Mouse (Mus musculus): ENCODE results near the gene Tgfbr1. TPM values are rescaled to one million over a fixed set of nuclear protein-coding genes. Genes with fewer than 3 reads are reported as not detected.
"Not testable (repeated sequence)": the region's sequence is repeated elsewhere in the genome, so short reads cannot be mapped to it uniquely, and the experiment has no call there.

Gene Tgfbr1
- polyA plus RNA-seq, 1 experiment from 2014 or later, result 62.5 TPM

DNA sequence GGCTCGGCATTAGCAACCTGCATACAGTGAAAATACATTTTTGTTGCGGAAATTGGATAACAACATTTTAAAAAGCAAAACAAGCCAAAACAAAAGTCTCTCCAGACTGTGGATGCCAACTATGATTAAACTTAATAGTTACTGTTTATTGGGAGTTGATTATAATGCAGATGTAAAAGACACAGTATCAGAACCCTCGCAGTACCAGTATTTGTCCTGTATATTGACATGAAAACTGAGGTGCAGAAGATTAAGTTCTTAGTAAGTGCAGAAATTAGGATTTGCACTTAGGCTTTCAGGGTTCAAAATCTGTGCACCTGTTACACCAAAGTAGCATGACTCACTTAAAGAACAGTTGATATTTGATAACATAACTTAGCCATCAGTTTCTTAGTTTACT lies 1.3 kb downstream of the Tgfbr1 start:
- Histone ChIP-seq H3K4me1 (ENCODE audit: control insufficient read depth, insufficient read depth, low read length) (peaks cover 15% of the 10 kb centered on the region), H3K27ac (ENCODE audit: low read depth, low read length) (no peak overlapping the region), H3K9me3 (ENCODE audit: control insufficient read depth, low read length) (no peaks in the 10 kb centered on the region), H3K4me2 (replicated peaks; ENCODE audit: low read depth, low read length) (peak overlapping the region; percentile 71), H3K9ac (ENCODE audit: low read depth, low read length) (peak overlapping the region; percentile 82), H3K36me3 (ENCODE audit: control insufficient read depth, insufficient read depth, low read length) (no peaks in the 10 kb centered on the region), H3K4me3 (ENCODE audit: low read length) (peak overlapping the region; percentile 75), H3K27me3 (ENCODE audit: control insufficient read depth, insufficient read depth, low read length) (no peaks in the 10 kb centered on the region)
- 48% methylated on average over 3 of the region's 3 CpGs for WGBS
- ATAC-seq (ENCODE audit: low FRiP score, low TSS enrichment), result no peak

- H3K36me3 ChIP-seq (ENCODE audit: control insufficient read depth, insufficient read depth, low read length), result no peaks in the 10 kb centered on the region
- H3K4me1 ChIP-seq (ENCODE audit: control insufficient read depth, insufficient read depth, low read length), result peaks cover 22% of the 10 kb centered on the region
- H3K4me2 ChIP-seq (replicated peaks; ENCODE audit: low read depth, low read length), result no peak overlapping the region
- no peak overlapping the region for H3K4me3 ChIP-seq (ENCODE audit: low read length)
- no peak overlapping the region for H3K9ac ChIP-seq (ENCODE audit: low read depth, low read length)
- H3K9me3 ChIP-seq (ENCODE audit: control insufficient read depth, low read length), result 0 out of 2 replicates have a peak, but pooled peaks cover 4% of the 10 kb centered on the region
- no peak for ATAC-seq (ENCODE audit: low FRiP score, low TSS enrichment)
- H3K27ac ChIP-seq (ENCODE audit: low read depth, low read length), result no peak overlapping the region
- WGBS, result 97% methylated on average over 2 of the region's 2 CpGs
- no peaks in the 10 kb centered on the region for H3K27me3 ChIP-seq (ENCODE audit: control insufficient read depth, insufficient read depth, low read length)
Observed at GRCm38 (mm10) chr4:47362662-47363061, 9.6 kb downstream of the Tgfbr1 start.

GRCm38 (mm10) chr4:47363134-47363533 lies 10.1 kb downstream of the Tgfbr1 start:
- 65% methylated on average over 3 of the region's 3 CpGs for WGBS
- Histone ChIP-seq H3K27ac (ENCODE audit: low read depth, low read length) (no peak overlapping the region), H3K4me2 (replicated peaks; ENCODE audit: low read depth, low read length) (no peak overlapping the region), H3K9ac (ENCODE audit: low read depth, low read length) (no peak overlapping the region), H3K36me3 (ENCODE audit: control insufficient read depth, insufficient read depth, low read length) (no peaks in the 10 kb centered on the region), H3K4me1 (ENCODE audit: control insufficient read depth, insufficient read depth, low read length) (peaks cover 22% of the 10 kb centered on the region), H3K4me3 (ENCODE audit: low read length) (no peak overlapping the region), H3K27me3 (ENCODE audit: control insufficient read depth, insufficient read depth, low read length) (no peaks in the 10 kb centered on the region), H3K9me3 (ENCODE audit: control insufficient read depth, low read length) (0 out of 2 replicates have a peak, but pooled peaks cover 4% of the 10 kb centered on the region)
- ATAC-seq (ENCODE audit: low FRiP score, low TSS enrichment), result no peak

- 74% methylated on average over 2 of the region's 2 CpGs for WGBS
- Histone ChIP-seq H3K4me1 (ENCODE audit: control insufficient read depth, insufficient read depth, low read length) (no peaks in the 10 kb centered on the region), H3K27ac (ENCODE audit: low read depth, low read length) (no peak overlapping the region), H3K9me3 (ENCODE audit: control insufficient read depth, low read length) (0 out of 2 replicates have a peak, but pooled peaks cover 4% of the 10 kb centered on the region), H3K4me3 (ENCODE audit: low read length) (no peak overlapping the region), H3K27me3 (ENCODE audit: control insufficient read depth, insufficient read depth, low read length) (no peaks in the 10 kb centered on the region), H3K9ac (ENCODE audit: low read depth, low read length) (no peak overlapping the region), H3K36me3 (ENCODE audit: control insufficient read depth, insufficient read depth, low read length) (no peaks in the 10 kb centered on the region), H3K4me2 (replicated peaks; ENCODE audit: low read depth, low read length) (no peak overlapping the region)
- ATAC-seq (ENCODE audit: low FRiP score, low TSS enrichment), result no peak
Observed at GRCm38 (mm10) chr4:47368717-47369116, 15.7 kb downstream of the Tgfbr1 start.

DNA sequence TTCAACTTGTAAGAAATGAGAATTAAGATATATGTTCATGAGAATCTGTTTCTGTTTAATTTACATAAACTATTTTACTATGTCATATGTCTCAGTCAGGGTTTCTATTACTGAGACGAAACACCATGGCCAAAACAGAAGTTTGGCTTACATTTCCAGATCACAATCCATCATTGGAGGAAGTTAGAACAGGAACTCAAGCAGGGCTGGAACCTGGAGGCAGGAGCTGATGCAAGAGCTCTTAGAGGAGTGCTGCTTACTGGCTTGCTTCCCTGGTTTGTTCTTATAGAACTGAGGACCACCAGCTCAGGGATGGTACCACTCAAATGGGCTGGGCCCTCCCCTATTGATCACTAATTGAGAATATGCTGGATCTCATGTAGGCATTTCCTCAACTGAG lies 25.7 kb downstream of the Tgfbr1 start:
- WGBS, result 54% methylated on average over 1 of the region's 1 CpGs
- Histone ChIP-seq H3K27ac (ENCODE audit: low read depth, low read length) (no peak overlapping the region), H3K9me3 (ENCODE audit: control insufficient read depth, low read length) (no peaks in the 10 kb centered on the region), H3K27me3 (ENCODE audit: control insufficient read depth, insufficient read depth, low read length) (no peaks in the 10 kb centered on the region), H3K36me3 (ENCODE audit: control insufficient read depth, insufficient read depth, low read length) (no peaks in the 10 kb centered on the region), H3K9ac (ENCODE audit: low read depth, low read length) (no peak overlapping the region), H3K4me2 (replicated peaks; ENCODE audit: low read depth, low read length) (no peak overlapping the region), H3K4me1 (ENCODE audit: control insufficient read depth, insufficient read depth, low read length) (no peaks in the 10 kb centered on the region), H3K4me3 (ENCODE audit: low read length) (no peak overlapping the region)
- no peak for ATAC-seq (ENCODE audit: low FRiP score, low TSS enrichment)

DNA sequence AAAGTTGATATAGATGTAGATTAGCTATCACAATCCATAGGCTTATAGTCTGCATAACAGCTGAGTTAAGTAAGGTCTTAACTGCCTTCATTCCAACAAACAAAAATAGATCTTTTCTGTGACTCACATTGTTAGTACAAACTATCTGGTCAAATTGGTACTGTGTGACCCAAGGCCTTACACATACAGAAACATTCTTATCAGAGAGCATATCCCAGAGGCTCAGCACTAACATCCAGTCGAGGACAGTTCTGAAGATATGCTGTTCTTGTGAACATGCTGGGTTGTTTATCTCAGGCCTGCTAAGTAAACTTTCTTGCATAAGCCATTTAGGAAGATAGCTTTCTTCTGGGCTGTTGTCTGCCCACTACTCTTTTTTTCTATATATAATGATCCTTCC lies 29.4 kb downstream of the Tgfbr1 start:
- Histone ChIP-seq H3K4me3 (ENCODE audit: low read length) (no peak overlapping the region), H3K4me1 (ENCODE audit: control insufficient read depth, insufficient read depth, low read length) (no peaks in the 10 kb centered on the region), H3K4me2 (replicated peaks; ENCODE audit: low read depth, low read length) (no peak overlapping the region), H3K36me3 (ENCODE audit: control insufficient read depth, insufficient read depth, low read length) (peaks cover 7% of the 10 kb centered on the region; the same call in 1 of the 2 replicates), H3K27me3 (ENCODE audit: control insufficient read depth, insufficient read depth, low read length) (no peaks in the 10 kb centered on the region), H3K27ac (ENCODE audit: low read depth, low read length) (no peak overlapping the region), H3K9ac (ENCODE audit: low read depth, low read length) (no peak overlapping the region), H3K9me3 (ENCODE audit: control insufficient read depth, low read length) (no peaks in the 10 kb centered on the region)
- WGBS, result 88% methylated on average over 1 of the region's 1 CpGs
- no peak for ATAC-seq (ENCODE audit: low FRiP score, low TSS enrichment)

DNA sequence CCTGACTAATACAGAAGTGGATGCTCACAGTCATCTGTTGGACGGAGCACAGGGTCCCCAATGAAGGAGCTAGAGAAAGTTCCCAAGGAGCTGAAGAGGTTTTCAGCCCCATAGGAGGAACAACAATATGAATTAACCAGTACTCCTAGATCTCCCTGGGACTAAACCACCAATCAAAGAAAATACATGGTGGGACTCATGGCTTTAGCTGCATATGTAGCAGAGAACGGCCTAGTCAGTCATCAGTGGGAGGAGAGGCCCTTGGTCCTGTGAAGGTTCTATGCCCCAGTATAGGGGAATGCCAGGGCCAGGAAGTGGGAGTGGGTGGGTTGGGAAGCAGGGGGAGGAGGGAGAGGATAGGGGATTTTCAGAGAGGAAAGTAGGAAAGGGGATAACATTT lies 38.9 kb downstream of the Tgfbr1 start:
- 94% methylated on average over 2 of the region's 2 CpGs for WGBS

GRCm38 (mm10) chr4:47396251-47396650 lies 43.2 kb downstream of the Tgfbr1 start:
- no peak overlapping the region for H3K4me3 ChIP-seq (ENCODE audit: low read length)
- no peaks in the 10 kb centered on the region for H3K9me3 ChIP-seq (ENCODE audit: control insufficient read depth, low read length)
- no peaks in the 10 kb centered on the region for H3K4me1 ChIP-seq (ENCODE audit: control insufficient read depth, insufficient read depth, low read length)
- no peak overlapping the region for H3K9ac ChIP-seq (ENCODE audit: low read depth, low read length)
- WGBS, result 91% methylated on average over 7 of the region's 7 CpGs
- H3K4me2 ChIP-seq (replicated peaks; ENCODE audit: low read depth, low read length), result no peak overlapping the region
- H3K27ac ChIP-seq (ENCODE audit: low read depth, low read length), result no peak overlapping the region
- H3K27me3 ChIP-seq (ENCODE audit: control insufficient read depth, insufficient read depth, low read length), result no peaks in the 10 kb centered on the region
- ATAC-seq (ENCODE audit: low FRiP score, low TSS enrichment), result no peak
- peaks cover 41% of the 10 kb centered on the region for H3K36me3 ChIP-seq (ENCODE audit: control insufficient read depth, insufficient read depth, low read length)

More for the DNA sequence above, 38.9 kb downstream of the Tgfbr1 start:
- H3K36me3 ChIP-seq (ENCODE audit: control insufficient read depth, insufficient read depth, low read length), result peaks cover 19% of the 10 kb centered on the region
- ATAC-seq (ENCODE audit: low FRiP score, low TSS enrichment); H3K9ac ChIP-seq (ENCODE audit: low read depth, low read length); H3K27ac ChIP-seq (ENCODE audit: low read depth, low read length); H3K4me2 ChIP-seq (replicated peaks; ENCODE audit: low read depth, low read length); H3K27me3 ChIP-seq (ENCODE audit: control insufficient read depth, insufficient read depth, low read length); H3K4me3 ChIP-seq (ENCODE audit: low read length); H3K9me3 ChIP-seq (ENCODE audit: control insufficient read depth, low read length); H3K4me1 ChIP-seq (ENCODE audit: control insufficient read depth, insufficient read depth, low read length): not testable (repeated sequence)

DNA sequence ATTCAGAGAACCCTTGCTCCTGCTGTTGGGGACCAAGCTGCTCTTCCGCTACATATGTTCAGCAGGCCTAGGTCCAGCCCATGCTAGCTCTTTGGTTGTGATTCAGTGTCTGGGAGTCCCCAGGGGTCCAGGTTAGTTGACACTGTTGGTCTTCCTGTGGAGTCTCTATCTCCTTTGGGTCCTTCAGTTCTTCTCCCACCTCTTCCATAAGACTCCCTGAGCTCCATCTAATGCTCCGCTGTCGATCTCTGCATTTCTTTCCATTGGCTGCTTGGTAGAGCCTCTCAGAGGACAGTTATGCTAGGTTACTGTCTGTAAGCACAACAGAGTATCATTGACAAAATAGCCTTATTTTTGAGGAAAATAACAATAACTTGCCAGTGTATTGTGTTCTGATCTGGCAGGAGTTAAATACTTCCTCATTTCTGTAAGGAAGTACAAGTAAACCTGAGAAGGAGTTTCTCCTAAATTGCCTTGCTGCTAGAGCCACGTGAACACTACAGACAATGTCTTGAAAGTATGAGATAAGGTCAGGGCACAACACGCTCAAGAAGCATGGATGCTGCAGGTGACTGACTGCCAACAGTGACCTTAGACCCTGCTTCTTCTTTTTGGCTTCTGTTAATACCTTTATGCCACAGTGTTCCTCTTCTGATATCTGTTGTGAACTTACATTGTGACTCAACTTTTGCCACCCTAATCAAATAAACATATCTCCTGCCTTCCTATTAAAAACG lies 45.1 kb downstream of the Tgfbr1 start:
- Histone ChIP-seq H3K4me1 (ENCODE audit: control insufficient read depth, insufficient read depth, low read length) (no peaks in the 10 kb centered on the region), H3K36me3 (ENCODE audit: control insufficient read depth, insufficient read depth, low read length) (peaks cover 53% of the 10 kb centered on the region), H3K9me3 (ENCODE audit: control insufficient read depth, low read length) (no peaks in the 10 kb centered on the region), H3K27me3 (ENCODE audit: control insufficient read depth, insufficient read depth, low read length) (no peaks in the 10 kb centered on the region), H3K4me3 (ENCODE audit: low read length) (no peak overlapping the region), H3K4me2 (replicated peaks; ENCODE audit: low read depth, low read length) (no peak overlapping the region), H3K9ac (ENCODE audit: low read depth, low read length) (no peak overlapping the region), H3K27ac (ENCODE audit: low read depth, low read length) (no peak overlapping the region)
- WGBS, result 88% methylated on average over 6 of the region's 6 CpGs
- ATAC-seq (ENCODE audit: low FRiP score, low TSS enrichment), result no peak

Measured in kidney, embryonic 14.5 days (tissue).